ENCODE assay signal across 8 mouse cellular contexts in the genomic region with DNA sequence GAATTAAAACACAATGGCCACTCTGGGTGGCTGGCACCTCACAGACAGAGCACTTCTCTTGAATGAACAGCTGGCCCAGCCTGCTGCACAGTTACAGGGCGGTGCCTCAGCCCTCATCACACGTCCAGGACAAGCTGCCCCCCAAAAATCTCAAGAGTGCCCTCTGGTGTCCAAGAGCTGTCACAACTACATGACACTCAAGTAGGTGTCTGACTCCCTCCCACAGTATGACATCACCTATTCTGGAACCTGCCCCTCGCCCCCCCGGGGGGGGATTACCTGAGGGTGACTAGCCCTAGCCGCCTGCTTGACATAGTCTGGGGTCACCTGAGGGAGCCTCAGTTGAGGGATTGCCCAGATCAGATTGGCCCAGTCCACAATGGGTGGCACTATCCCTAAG. TPM values are rescaled to one million over a fixed set of nuclear protein-coding genes. Genes with fewer than 3 reads are reported as not detected.
A peak's percentile ranks its signal among the peaks of the same experiment; 100 is the strongest.
DNase-seq lines count a peak whose midpoint lies in the region; ATAC-seq lines count a peak whose summit lies in the region.

No protein-coding gene starts in this region.

- H3K27ac ChIP-seq in hindbrain, embryonic 10.5 days = no peak overlapping the region
- H3K27ac ChIP-seq in hindbrain, embryonic 13.5 days = no peak overlapping the region
- H3K27ac ChIP-seq in midbrain, embryonic 14.5 days (replicated peaks; ENCODE audit: low read depth, low read length) = no peak overlapping the region

- no peak overlapping the region for H3K9ac ChIP-seq in hindbrain, embryonic 13.5 days
- no peak overlapping the region for H3K9ac ChIP-seq in midbrain, embryonic 14.5 days (replicated peaks; ENCODE audit: low read length)

- peak; percentile 52 for DNase-seq in hindbrain, embryonic 10.5 days (ENCODE audit: low spot score)
- DNase-seq in cerebellum, adult 8-10 months = peak; percentile 53
- DNase-seq in frontal cortex, postnatal 14 days (ENCODE audit: low spot score in 2 of 2) = peak; percentile 26 to 33
- peak; percentile 20 to 37 for DNase-seq in left cerebral cortex, postnatal 36 days (ENCODE audit: low spot score in 2 of 2)
- DNase-seq in midbrain, embryonic 14.5 days = peak; percentile 70
- peak; percentile 58 to 80 for DNase-seq in spleen, postnatal 14 days (ENCODE audit: low spot score in 2 of 2)

- peaks cover 5% of the 10 kb centered on the region; the same call in 1 of the 2 replicates for H3K27me3 ChIP-seq in hindbrain, embryonic 10.5 days (ENCODE audit: insufficient read depth, poor library complexity, severe bottlenecking)
- peaks cover 4% of the 10 kb centered on the region; the same call in 1 of the 2 replicates for H3K27me3 ChIP-seq in hindbrain, embryonic 13.5 days
- H3K27me3 ChIP-seq in midbrain, embryonic 14.5 days (ENCODE audit: control insufficient read depth, insufficient read depth, low read length) = no peaks in the 10 kb centered on the region

- intact Hi-C loops in left cerebral cortex, postnatal 36 days (cut with DNase I) = loop anchor here (5.0 to 10.0 kb wide), 3 partner anchors 43 to 367 kb away; a partner anchor contains a TSS

- no peak overlapping the region for H3K4me2 ChIP-seq in hindbrain, embryonic 13.5 days
- H3K4me2 ChIP-seq in midbrain, embryonic 14.5 days (ENCODE audit: low read length) = no peak overlapping the region

- H3K9me3 ChIP-seq in hindbrain, embryonic 10.5 days = no peaks in the 10 kb centered on the region
- H3K9me3 ChIP-seq in hindbrain, embryonic 13.5 days = no peaks in the 10 kb centered on the region
- H3K9me3 ChIP-seq in midbrain, embryonic 14.5 days (ENCODE audit: control insufficient read depth, low read length) = no peaks in the 10 kb centered on the region

- ATAC-seq in hindbrain, embryonic 13.5 days (ENCODE audit: low FRiP score) = no peak
- peak; percentile 78 for ATAC-seq in inflammation-experienced regulatory T-cells, adult 6 months
- ATAC-seq in midbrain, embryonic 14.5 days (ENCODE audit: low FRiP score, low TSS enrichment) = 0 out of 2 replicates have a peak, but pooled peaks have one; percentile 57

- no peak overlapping the region for H3K4me3 ChIP-seq in hindbrain, embryonic 10.5 days
- no peak overlapping the region for H3K4me3 ChIP-seq in hindbrain, embryonic 13.5 days
- no peak overlapping the region for H3K4me3 ChIP-seq in midbrain, embryonic 14.5 days (replicated peaks; ENCODE audit: low read depth, low read length)

- H3K36me3 ChIP-seq in hindbrain, embryonic 10.5 days = no peaks in the 10 kb centered on the region
- no peaks in the 10 kb centered on the region for H3K36me3 ChIP-seq in hindbrain, embryonic 13.5 days
- H3K36me3 ChIP-seq in midbrain, embryonic 14.5 days (ENCODE audit: control insufficient read depth, insufficient read depth, low read length) = no peaks in the 10 kb centered on the region

- WGBS in hindbrain, embryonic 10.5 days = 21% methylated on average over 5 of the region's 5 CpGs
- 25% methylated on average over 5 of the region's 5 CpGs for WGBS in hindbrain, embryonic 13.5 days
- 15% methylated on average over 5 of the region's 5 CpGs for WGBS in midbrain, embryonic 14.5 days

- H3K4me1 ChIP-seq in hindbrain, embryonic 10.5 days (replicated peaks) = peaks cover 6% of the 10 kb centered on the region; the same call in 1 of the 2 replicates
- H3K4me1 ChIP-seq in hindbrain, embryonic 13.5 days (replicated peaks) = no peaks in the 10 kb centered on the region; the same call in 1 of the 2 replicates
- no peaks in the 10 kb centered on the region for H3K4me1 ChIP-seq in midbrain, embryonic 14.5 days (ENCODE audit: control insufficient read depth, insufficient read depth, low read length)

RNA-seq across cellular contexts. Expression of a gene that starts 41.4 kb away (rescaled TPM):
- 23.6 and 32.4 TPM in 2 replicates for polyA plus RNA-seq in hindbrain, embryonic 10.5 days (2016; fragmentation: Nextera tagmentation; extraction: Ambion mirVana)
- polyA plus RNA-seq in hindbrain, embryonic 13.5 days (2015; fragmentation: Nextera tagmentation; extraction: Ambion mirVana) = 17.0 and 21.5 TPM in 2 replicates
- 10 to 100 TPM; 20.5 to 31.9 (median 22.5) TPM for polyA plus RNA-seq in inflammation-experienced regulatory T-cells, adult 6 months (2017; shearing (Covaris generic))
- 10 to 100 TPM; 26.2 to 45.3 TPM for total RNA-seq in left cerebral cortex, postnatal 36 days (2021)
- 19.3 and 24.2 TPM in 2 replicates for polyA plus RNA-seq in midbrain, embryonic 14.5 days (2014; fragmentation: Nextera tagmentation; extraction: Ambion mirVana)

RNA-seq across cellular contexts. Expression of a gene that starts 41.7 kb away (rescaled TPM):
- polyA plus RNA-seq in hindbrain, embryonic 10.5 days (2016; fragmentation: Nextera tagmentation; extraction: Ambion mirVana) = 0.15 and 0.18 TPM in 2 replicates
- not detected in 2 replicates for polyA plus RNA-seq in hindbrain, embryonic 13.5 days (2015; fragmentation: Nextera tagmentation; extraction: Ambion mirVana)
- not detected for polyA plus RNA-seq in inflammation-experienced regulatory T-cells, adult 6 months (2017; shearing (Covaris generic))
- not detected for total RNA-seq in left cerebral cortex, postnatal 36 days (2021)
- polyA plus RNA-seq in midbrain, embryonic 14.5 days (2014; fragmentation: Nextera tagmentation; extraction: Ambion mirVana) = not detected in 2 replicates
